Mouse (Mus musculus) E14TG2a.4 (cell line): Measurements from ENCODE around the gene Klf14.

Experiments
- H3K27me3 ChIP-seq: 2 replicates; pipeline ENCODE4 v1.6.1; 2014; ENCODE audit warnings: low read length, control low read depth; ENCODE audit not compliant: insufficient read depth
- H3K36me3 ChIP-seq: 2 replicates; pipeline ENCODE4 v1.6.1; 2014; ENCODE audit warnings: low read length, control low read depth; ENCODE audit not compliant: insufficient read depth
- H3K4me1 ChIP-seq: replicated peaks from 2 replicates; pipeline ENCODE4 v1.6.1; 2014; ENCODE audit warnings: low read depth, low read length, control low read depth
- H3K4me3 ChIP-seq: replicated peaks from 2 replicates; pipeline ENCODE4 v1.5.1; 2014; ENCODE audit warnings: mild to moderate bottlenecking, low read length
- H3K9me3 ChIP-seq: 2 replicates; pipeline ENCODE4 v1.6.1; 2014; ENCODE audit warnings: low read length, control low read depth
- CTCF ChIP-seq: conservative IDR thresholded peaks from 2 replicates; pipeline ENCODE4 v1.5.1; 2014; ENCODE audit warnings: low read length
- NANOG ChIP-seq: IDR thresholded peaks from 2 replicates; pipeline ENCODE4 v1.6.1; 2014; ENCODE audit warnings: borderline replicate concordance, low read length, mixed read lengths
- POU5F1 ChIP-seq: IDR thresholded peaks from 2 replicates; pipeline ENCODE4 v1.6.1; 2014; ENCODE audit warnings: low read length, borderline replicate concordance

The Klf14 gene

GRCm38 (mm10) chr6:30957784-30958735 is 818 bp downstream of the Klf14 start:
- Histone ChIP-seq H3K4me1 (peaks cover 16% of the 10 kb centered on the region), H3K9me3 (no peaks in the 10 kb centered on the region), H3K4me3 (peak overlapping the region; percentile 83), H3K36me3 (no peaks in the 10 kb centered on the region), H3K27me3 (peaks cover 69% of the 10 kb centered on the region)
- TF ChIP-seq CTCF (no peak), NANOG (no peak), POU5F1 (no peak)

GRCm38 (mm10) chr6:30939264-30939663 is 19.6 kb downstream of the Klf14 start:
- peaks cover 9% of the 10 kb centered on the region for H3K9me3 ChIP-seq
- H3K36me3 ChIP-seq = no peaks in the 10 kb centered on the region
- H3K4me3 ChIP-seq = no peak overlapping the region
- H3K4me1 ChIP-seq = no peaks in the 10 kb centered on the region
- H3K27me3 ChIP-seq = 0 out of 2 replicates have a peak, but pooled peaks cover 9% of the 10 kb centered on the region
- TF ChIP-seq POU5F1 (no peak), CTCF (no peak), NANOG (no peak)

GRCm38 (mm10) chr6:30922821-30923220 is 36.1 kb downstream of the Klf14 start:
- H3K27me3 ChIP-seq = peaks cover 10% of the 10 kb centered on the region
- H3K4me3 ChIP-seq = no peak overlapping the region
- H3K9me3 ChIP-seq = peaks cover 4% of the 10 kb centered on the region; the same call in 1 of the 2 replicates
- 0 out of 2 replicates have a peak, but pooled peaks cover 10% of the 10 kb centered on the region for H3K4me1 ChIP-seq
- TF ChIP-seq CTCF = 0 out of 2 replicates have a peak, but pooled peaks have one; percentile 18
- no peak for TF ChIP-seq NANOG
- no peaks in the 10 kb centered on the region for H3K36me3 ChIP-seq

GRCm38 (mm10) chr6:30921826-30922225 is 37.1 kb downstream of the Klf14 start:
- H3K27me3 ChIP-seq = peaks cover 10% of the 10 kb centered on the region
- no peak for TF ChIP-seq POU5F1
- no peaks in the 10 kb centered on the region for H3K36me3 ChIP-seq
- 0 out of 2 replicates have a peak, but pooled peaks cover 10% of the 10 kb centered on the region for H3K4me1 ChIP-seq
- peaks cover 4% of the 10 kb centered on the region; the same call in 1 of the 2 replicates for H3K9me3 ChIP-seq
- no peak overlapping the region for H3K4me3 ChIP-seq

GRCm38 (mm10) chr6:30920834-30921675 is 37.8 kb downstream of the Klf14 start:
- H3K9me3 ChIP-seq = peaks cover 4% of the 10 kb centered on the region; the same call in 1 of the 2 replicates
- no peak overlapping the region for H3K4me3 ChIP-seq
- 0 out of 2 replicates have a peak, but pooled peaks cover 10% of the 10 kb centered on the region for H3K4me1 ChIP-seq
- no peak for TF ChIP-seq CTCF
- TF ChIP-seq NANOG = no peak
- no peak for TF ChIP-seq POU5F1
- H3K27me3 ChIP-seq = peaks cover 11% of the 10 kb centered on the region
- H3K36me3 ChIP-seq = no peaks in the 10 kb centered on the region

GRCm38 (mm10) chr6:30915473-30915872 is 43.4 kb downstream of the Klf14 start, which contains the start of gene Tsga13:
Gene Tsga13, minus strand, starts transcription at chr6:30915573.
- Histone ChIP-seq H3K4me3 (no peak within 1 kb of the TSS), H3K36me3 (no peaks in the 10 kb centered on the region), H3K9me3 (no peaks in the 10 kb centered on the region), H3K4me1 (0 out of 2 replicates have a peak, but pooled peaks cover 5% of the 10 kb centered on the region), H3K27me3 (peaks cover 3% of the 10 kb centered on the region; the same call in 1 of the 2 replicates)
- no peak for TF ChIP-seq NANOG

GRCm38 (mm10) chr6:30907970-30908369 is 50.9 kb downstream of the Klf14 start:
- no peaks in the 10 kb centered on the region for H3K36me3 ChIP-seq
- H3K4me3 ChIP-seq = no peak overlapping the region
- no peaks in the 10 kb centered on the region for H3K9me3 ChIP-seq
- peaks cover 3% of the 10 kb centered on the region for H3K27me3 ChIP-seq
- TF ChIP-seq POU5F1 (no peak), CTCF (no peak), NANOG (no peak)
- H3K4me1 ChIP-seq = no peaks in the 10 kb centered on the region
